15 mouse cellular contexts compared by ENCODE assay signal in genomic region chr12:44501807-44502487, GRCm38 (mm10).
DNase-seq lines count a peak whose midpoint lies in the region; ATAC-seq lines count a peak whose summit lies in the region.
"Had no signal": no experiment of that assay in that cellular context is flagged by ENCODE, and none has a peak within 500 bp of the region (broad histone marks: within the 10 kb centered on the region; RNA-seq: fewer than 3 reads in every experiment).

No protein-coding gene starts in this region.

- no peaks in the 10 kb centered on the region for H3K36me3 ChIP-seq in forebrain, embryonic 14.5 days (ENCODE audit: control insufficient read depth, insufficient read depth, low read length)
- H3K36me3 ChIP-seq in forebrain, embryonic 11.5 days (ENCODE audit: control insufficient read depth, insufficient read depth, low read length): no peaks in the 10 kb centered on the region
- H3K36me3 ChIP-seq in hindbrain, embryonic 16.5 days (ENCODE audit: control insufficient read depth, insufficient read depth, low read length): no peaks in the 10 kb centered on the region
- H3K36me3 ChIP-seq: heart, embryonic 12.5 days; limb, embryonic 13.5 days; liver, embryonic 15.5 days; neural tube, embryonic 12.5 days had no signal

- WGBS in forebrain, embryonic 14.5 days: 46% methylated on average over 5 of the region's 5 CpGs
- WGBS in forebrain, embryonic 11.5 days: 69% methylated on average over 5 of the region's 5 CpGs
- WGBS in hindbrain, embryonic 16.5 days: 58% methylated on average over 5 of the region's 5 CpGs

- no peaks in the 10 kb centered on the region for H3K27me3 ChIP-seq in forebrain, embryonic 14.5 days (replicated peaks; ENCODE audit: control insufficient read depth, insufficient read depth, low read length)
- no peaks in the 10 kb centered on the region for H3K27me3 ChIP-seq in forebrain, embryonic 11.5 days (ENCODE audit: control insufficient read depth, insufficient read depth, low read length)
- H3K27me3 ChIP-seq in hindbrain, embryonic 16.5 days (replicated peaks; ENCODE audit: control insufficient read depth, insufficient read depth, low read length): no peaks in the 10 kb centered on the region
- H3K27me3 ChIP-seq: heart, embryonic 12.5 days; limb, embryonic 13.5 days; liver, embryonic 15.5 days; neural tube, embryonic 12.5 days had no signal

- 0 out of 2 replicates have a peak overlapping the region, but pooled peaks have one; percentile 15 for H3K27ac ChIP-seq in forebrain, embryonic 14.5 days (ENCODE audit: low read depth, low read length)
- H3K27ac ChIP-seq in forebrain, embryonic 11.5 days (ENCODE audit: low read depth, low read length): no peak overlapping the region
- H3K27ac ChIP-seq in hindbrain, embryonic 16.5 days (ENCODE audit: low read depth, low read length): no peak overlapping the region; the same call in 1 of the 2 replicates
- H3K27ac ChIP-seq: limb, embryonic 13.5 days; liver, embryonic 15.5 days; neural tube, embryonic 12.5 days had no signal

- no peaks in the 10 kb centered on the region for H3K9me3 ChIP-seq in forebrain, embryonic 14.5 days (replicated peaks; ENCODE audit: control insufficient read depth, low read length)
- no peaks in the 10 kb centered on the region for H3K9me3 ChIP-seq in forebrain, embryonic 11.5 days (ENCODE audit: control insufficient read depth, low read length)
- no peaks in the 10 kb centered on the region for H3K9me3 ChIP-seq in hindbrain, embryonic 16.5 days (ENCODE audit: control insufficient read depth, low read length)
- H3K9me3 ChIP-seq: heart, embryonic 12.5 days; limb, embryonic 13.5 days; liver, embryonic 15.5 days; neural tube, embryonic 12.5 days had no signal

- peak; percentile 26; the same call in 1 of the 2 replicates for ATAC-seq in forebrain, embryonic 14.5 days
- ATAC-seq in forebrain, embryonic 11.5 days (replicated peaks; ENCODE audit: low FRiP score): no peak; the same call in 1 of the 2 replicates
- ATAC-seq in hindbrain, embryonic 16.5 days: peak; percentile 68

- H3K9ac ChIP-seq in forebrain, embryonic 14.5 days (ENCODE audit: low read length): no peak overlapping the region
- no peak overlapping the region for H3K9ac ChIP-seq in forebrain, embryonic 11.5 days (ENCODE audit: low read length)
- H3K9ac ChIP-seq in hindbrain, embryonic 16.5 days (ENCODE audit: low read depth, low read length): no peak overlapping the region
- H3K9ac ChIP-seq: heart, embryonic 12.5 days; limb, embryonic 13.5 days; liver, embryonic 15.5 days; neural tube, embryonic 12.5 days had no signal

- DNase-seq in forebrain, embryonic 14.5 days (ENCODE audit: low spot score): peak; percentile 33
- DNase-seq in forebrain, embryonic 11.5 days (ENCODE audit: low spot score): no peak
- DNase-seq in Muller cell, postnatal 12 days (ENCODE audit: inconsistent ontology term): peak; percentile 56
- peak; percentile 37 for DNase-seq in cerebellum, adult 9-11 months
- DNase-seq in B cell, adult 2 months: no peak
- DNase-seq in adrenal gland, adult 18-20 months (ENCODE audit: low spot score in 2 of 2): no peak
- DNase-seq in testis, postnatal 14 days (ENCODE audit: low spot score): no peak
- DNase-seq: adrenal gland, adult 8-10 months; gastrocnemius, postnatal 36 days; kidney, adult 8-10 months had no signal

- no peak overlapping the region for H3K4me2 ChIP-seq in forebrain, embryonic 14.5 days (ENCODE audit: low read length)
- H3K4me2 ChIP-seq in forebrain, embryonic 11.5 days (ENCODE audit: low read depth, low read length, severe bottlenecking): no peak overlapping the region
- H3K4me2 ChIP-seq in hindbrain, embryonic 16.5 days (ENCODE audit: low read length): no peak overlapping the region
- H3K4me2 ChIP-seq: heart, embryonic 12.5 days; limb, embryonic 13.5 days; liver, embryonic 15.5 days; neural tube, embryonic 12.5 days had no signal

- no peak overlapping the region for H3K4me3 ChIP-seq in forebrain, embryonic 14.5 days (ENCODE audit: low read depth, low read length)
- no peak overlapping the region for H3K4me3 ChIP-seq in forebrain, embryonic 11.5 days (ENCODE audit: low read depth, low read length)
- no peak overlapping the region for H3K4me3 ChIP-seq in hindbrain, embryonic 16.5 days (ENCODE audit: low read length)
- H3K4me3 ChIP-seq: heart, embryonic 12.5 days; limb, embryonic 13.5 days; liver, embryonic 15.5 days; neural tube, embryonic 12.5 days had no signal

- H3K4me1 ChIP-seq in forebrain, embryonic 14.5 days (ENCODE audit: control insufficient read depth, insufficient read depth, low read length): peaks cover 30% of the 10 kb centered on the region
- peaks cover 7% of the 10 kb centered on the region; the same call in 1 of the 2 replicates for H3K4me1 ChIP-seq in forebrain, embryonic 11.5 days (replicated peaks; ENCODE audit: control insufficient read depth, insufficient read depth, low read length)
- peaks cover 17% of the 10 kb centered on the region for H3K4me1 ChIP-seq in hindbrain, embryonic 16.5 days (ENCODE audit: control insufficient read depth, insufficient read depth, low read depth, low read length)
- H3K4me1 ChIP-seq: heart, embryonic 12.5 days; limb, embryonic 13.5 days; liver, embryonic 15.5 days had no signal

Comparison
In these comparisons a context has a peak if more than half of its experiments do, and no peak if none do; other contexts are left out.
1. DNase-seq: peak in forebrain, embryonic 14.5 days (single experiment), Muller cell, postnatal 12 days (single experiment) and cerebellum, adult 9-11 months (single experiment); none in forebrain, embryonic 11.5 days (single experiment), B cell, adult 2 months (0 of 2), adrenal gland, adult 18-20 months (0 of 2) and testis, postnatal 14 days (single experiment).